Mouse (Mus musculus): ENCODE data around the gene Cds2.
"Not testable (repeated sequence)": the region's sequence is repeated elsewhere in the genome, so short reads cannot be mapped to it uniquely, and the experiment has no call there.

Cds2 gene

DNA sequence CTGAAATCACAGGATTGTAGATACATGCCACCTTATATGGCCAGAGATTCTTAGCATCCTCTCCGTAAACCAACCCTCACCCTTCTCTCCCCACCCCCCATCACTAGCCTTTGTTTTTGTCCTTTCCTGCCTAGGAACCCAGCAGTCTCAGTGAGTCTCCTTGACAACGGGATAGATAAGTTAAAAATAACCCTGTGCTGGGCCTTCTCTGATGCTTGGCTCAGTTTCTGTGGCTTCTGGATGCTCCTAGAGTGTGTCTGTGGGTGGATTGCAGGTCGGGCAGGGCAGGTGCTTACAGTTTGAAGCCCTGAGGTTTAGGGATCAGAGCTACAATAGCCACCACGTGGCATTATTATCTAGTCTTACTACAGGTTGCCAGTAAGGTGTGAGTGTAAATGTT lies 29.1 kb downstream of the Cds2 start:
- DNase-seq (ENCODE audit: low spot score) = no peak

DNA sequence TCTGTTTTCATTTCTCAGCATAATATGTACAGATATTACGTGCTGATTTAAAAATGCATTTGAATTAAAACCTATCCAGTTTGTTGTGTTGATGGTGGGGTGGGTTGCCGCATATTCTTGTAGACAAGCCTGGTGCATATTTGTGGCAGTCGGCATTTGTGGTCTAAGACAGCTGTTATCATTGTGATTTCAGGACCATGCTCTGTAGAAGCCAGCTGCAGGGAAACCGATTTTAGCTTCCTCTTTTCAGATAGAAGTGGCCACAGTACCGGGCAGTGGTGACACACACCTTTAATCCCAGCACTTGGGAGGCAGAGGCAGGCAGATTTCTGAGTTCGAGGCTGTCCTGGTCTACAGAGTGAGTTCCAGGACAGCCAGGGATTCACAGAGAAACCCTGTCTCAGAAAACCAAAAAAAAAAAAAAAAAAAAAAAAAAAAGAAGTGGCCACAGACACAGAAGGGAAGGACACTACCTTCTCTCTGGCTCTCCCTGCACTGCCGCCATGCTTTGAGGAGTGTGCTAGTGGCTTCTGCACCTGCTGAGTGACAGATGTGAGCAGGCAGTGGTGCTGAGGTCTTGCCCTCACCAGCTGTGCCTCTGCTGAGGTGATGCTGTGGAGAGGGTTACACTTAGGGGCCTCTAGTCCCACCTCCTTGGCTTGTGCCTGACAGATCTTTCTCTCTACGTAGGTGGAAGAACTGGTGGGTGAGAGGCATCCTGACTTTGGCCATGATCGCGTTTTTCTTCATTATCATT lies 30.9 kb downstream of the Cds2 start:
- DNase-seq (ENCODE audit: low spot score) = no peak

- DNase-seq (ENCODE audit: low spot score) = no peak
Measured at GRCm38 (mm10) chr2:132298250-132298649, 35.3 kb downstream of the Cds2 start.

DNA sequence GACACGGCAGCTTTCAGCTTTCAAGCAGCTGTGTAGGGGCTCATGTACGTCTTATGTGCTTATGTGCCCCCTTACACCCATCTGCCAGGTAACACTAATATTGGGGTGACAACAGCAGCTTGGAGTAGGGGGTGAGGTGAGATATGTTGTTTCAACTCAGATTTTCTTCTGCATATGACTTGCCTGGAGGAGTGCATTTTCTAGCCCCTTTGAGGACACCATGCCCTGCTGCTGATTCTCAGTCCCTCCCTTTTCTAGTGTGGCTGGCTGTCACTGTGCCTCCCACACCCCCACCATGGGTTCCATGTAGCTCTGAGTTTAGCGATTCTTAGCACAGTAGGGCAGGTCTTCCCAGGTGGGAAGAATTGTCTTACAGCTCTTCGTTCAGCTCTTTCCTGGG lies 38.5 kb downstream of the Cds2 start:
- no peak for DNase-seq (ENCODE audit: low spot score)

GRCm38 (mm10) chr2:132305165-132305564 lies 42.2 kb downstream of the Cds2 start:
- DNase-seq (ENCODE audit: low spot score) = no peak

DNA sequence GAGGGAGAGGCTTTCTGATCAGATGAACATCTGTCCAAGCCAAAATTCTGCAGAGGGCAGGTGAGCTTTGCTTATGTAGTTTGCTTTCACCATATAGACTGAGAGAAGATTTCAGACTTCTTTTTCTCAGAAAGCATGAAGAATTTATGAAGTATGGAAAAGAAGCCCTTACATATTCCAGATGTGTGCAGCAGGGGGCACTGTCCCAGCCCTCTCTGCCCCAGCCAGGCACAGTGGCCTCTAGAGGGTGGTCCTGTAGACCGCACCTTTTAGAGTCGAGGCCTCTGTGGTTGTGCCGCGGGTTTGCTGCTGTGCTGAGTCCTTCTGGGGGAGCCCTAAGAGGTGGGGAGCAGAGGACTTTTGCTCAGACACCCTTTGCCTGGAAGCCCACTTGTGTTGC lies 43.0 kb downstream of the Cds2 start:
- DNase-seq (ENCODE audit: low spot score) = no peak

DNA sequence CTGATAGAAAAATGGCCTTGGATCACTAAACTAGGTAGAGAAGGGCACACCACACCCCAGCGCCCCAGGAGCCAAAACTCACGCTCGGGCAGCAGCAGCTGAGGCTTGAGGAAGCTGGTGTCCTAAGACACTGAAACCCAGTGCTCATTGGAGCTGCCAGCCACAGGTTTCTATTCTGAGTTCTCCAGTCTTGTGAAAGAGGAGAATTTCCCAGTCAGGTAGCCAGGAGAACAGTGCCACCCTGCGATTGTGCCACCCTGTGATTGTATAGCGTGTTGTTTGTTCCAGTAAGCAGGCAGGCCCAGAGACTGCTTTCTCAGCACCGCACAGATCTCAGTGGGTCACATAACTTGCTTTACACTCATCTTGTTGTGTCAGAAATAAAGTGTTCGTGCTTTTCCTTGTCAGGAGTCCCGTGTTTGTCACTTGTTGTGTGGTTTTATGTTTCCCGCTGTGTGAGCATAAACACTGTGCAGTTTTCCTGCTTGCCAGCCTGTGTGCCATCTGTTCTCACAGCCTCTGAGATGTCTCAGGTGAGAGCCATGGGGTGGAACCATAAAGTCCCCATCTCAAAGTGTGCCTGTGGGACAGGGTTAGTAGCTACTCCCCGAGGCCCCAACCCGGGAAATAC lies 44.4 kb downstream of the Cds2 start:
- DNase-seq (ENCODE audit: low spot score) = no peak

DNA sequence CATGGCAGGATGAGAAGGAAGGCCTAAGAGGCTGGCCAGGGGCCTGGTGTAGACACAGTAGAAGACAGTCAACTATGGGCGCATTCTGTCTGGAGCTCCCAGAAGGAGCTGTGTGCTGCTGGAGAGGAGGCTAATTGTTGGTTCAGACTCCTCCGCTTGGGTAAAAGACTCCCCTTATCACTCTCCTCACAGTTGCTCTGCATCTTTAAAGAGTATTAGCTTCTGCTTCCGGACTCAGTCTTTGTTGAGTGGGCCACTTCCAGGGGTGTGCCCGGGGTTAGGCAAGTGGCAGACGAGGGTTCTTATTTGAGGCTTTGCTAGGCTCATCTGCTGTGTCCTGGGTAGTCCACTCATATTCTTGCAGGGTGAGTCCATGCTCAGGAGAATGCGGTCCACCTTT lies 45.9 kb downstream of the Cds2 start:
- DNase-seq (ENCODE audit: low spot score) = no peak

GRCm38 (mm10) chr2:132309398-132309930 lies 46.5 kb downstream of the Cds2 start:
- DNase-seq (ENCODE audit: low spot score) = no peak

GRCm38 (mm10) chr2:132312616-132313015 lies 49.7 kb downstream of the Cds2 start:
- no peak for DNase-seq (ENCODE audit: low spot score)

DNA sequence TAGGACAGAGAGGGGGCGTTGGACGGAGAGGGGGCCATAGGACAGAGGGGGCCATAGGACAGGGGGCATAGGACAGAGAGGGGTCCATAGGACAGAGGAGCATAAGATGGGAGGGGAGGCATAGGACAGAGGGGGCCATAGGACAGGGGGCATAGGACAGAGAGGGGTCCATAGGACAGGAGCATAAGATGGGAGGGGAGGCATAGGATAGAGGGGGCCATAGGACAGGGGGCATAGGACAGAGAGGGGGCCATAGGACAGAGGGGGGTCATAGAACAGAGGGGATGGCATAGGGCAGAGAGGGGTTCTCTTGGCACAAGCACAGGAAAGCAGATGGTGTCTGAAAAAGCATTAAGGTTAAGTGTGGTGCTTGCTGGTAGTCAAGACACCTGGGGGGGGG lies 50.6 kb downstream of the Cds2 start:
- no peak for DNase-seq (ENCODE audit: low spot score)

DNA sequence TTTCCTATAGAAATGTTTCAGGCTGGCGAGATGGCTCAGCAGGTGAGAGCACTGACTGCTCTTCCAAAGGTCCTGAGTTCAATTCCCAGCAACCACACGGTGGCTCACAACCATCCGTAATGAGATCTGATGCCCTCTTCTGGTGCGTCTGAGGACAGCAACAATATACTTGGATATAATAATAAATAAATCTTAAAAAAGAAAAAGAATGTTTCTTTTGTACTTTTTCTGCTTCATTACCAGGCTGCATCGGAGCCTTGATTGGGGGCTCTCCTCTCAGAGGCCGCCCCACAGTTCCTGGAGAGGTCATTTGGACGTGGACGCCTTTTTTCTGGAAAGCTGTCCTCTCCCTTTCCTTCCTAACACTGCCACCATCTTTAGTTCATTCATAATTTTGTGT lies 51.1 kb downstream of the Cds2 start:
- DNase-seq (ENCODE audit: low spot score) = not testable (repeated sequence)

DNA sequence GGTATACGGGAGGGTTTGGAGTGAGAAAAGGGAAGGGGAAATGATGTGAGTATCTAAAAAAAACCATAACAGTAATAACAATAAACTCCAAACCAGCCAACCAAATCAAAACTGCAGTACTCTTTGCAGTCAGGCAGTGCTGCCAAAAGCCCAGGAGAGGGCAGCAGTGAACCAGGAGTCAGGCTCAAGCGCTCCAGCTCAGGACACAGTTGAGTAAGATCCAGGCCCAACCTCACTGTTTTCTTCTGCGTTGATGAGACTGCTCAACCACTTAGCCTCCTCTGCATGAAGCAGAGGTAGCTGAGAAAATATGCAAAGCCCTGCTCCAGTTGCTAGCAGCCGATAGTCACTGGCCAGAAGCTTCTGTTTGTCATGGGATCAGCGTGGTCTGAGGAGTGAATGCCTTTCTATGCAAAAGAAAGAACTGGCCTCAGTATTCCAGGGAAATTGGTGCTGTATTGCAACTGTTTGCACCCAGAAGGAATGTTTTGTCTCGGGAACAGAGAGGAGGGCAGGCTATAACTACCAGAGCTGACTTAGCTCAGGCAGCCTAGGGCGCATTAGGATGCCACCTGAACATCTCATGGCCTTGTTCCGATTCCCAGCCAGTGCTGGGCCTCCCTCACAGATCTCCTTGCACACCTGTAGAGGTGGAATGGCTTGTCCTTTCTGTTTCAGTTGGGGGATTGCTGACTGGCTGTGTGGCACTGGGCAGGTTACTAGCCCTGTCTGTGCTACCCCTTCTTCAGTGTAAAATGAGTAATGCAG lies 53.3 kb downstream of the Cds2 start:
- peak; percentile 22 for DNase-seq (ENCODE audit: low spot score)

DNA sequence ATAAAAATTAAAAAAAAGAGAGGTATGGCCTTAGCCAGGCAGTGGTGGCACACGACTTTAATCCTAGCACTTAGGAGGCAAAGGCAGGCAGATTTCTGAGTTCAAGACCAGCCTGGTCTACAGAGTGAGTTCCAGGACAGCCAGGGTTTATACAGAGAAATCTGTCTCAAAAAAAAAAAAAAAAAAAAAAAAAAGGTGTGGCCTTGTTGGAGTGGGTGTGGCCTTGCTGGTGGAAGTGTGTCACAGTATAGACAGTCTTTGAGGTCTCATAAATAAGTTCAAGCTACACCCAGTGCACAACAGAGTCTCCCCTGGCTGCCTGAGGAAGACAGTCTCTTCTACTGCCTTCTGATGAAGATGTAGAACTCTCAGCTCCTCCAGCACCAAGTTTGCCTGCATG lies 54.2 kb downstream of the Cds2 start:
- DNase-seq (ENCODE audit: low spot score) = no peak

GRCm38 (mm10) chr2:132320516-132320915 lies 57.6 kb downstream of the Cds2 start:
- no peak for DNase-seq (ENCODE audit: low spot score)

GRCm38 (mm10) chr2:132323541-132323940 lies 60.6 kb downstream of the Cds2 start:
- no peak for DNase-seq (ENCODE audit: low spot score)

DNA sequence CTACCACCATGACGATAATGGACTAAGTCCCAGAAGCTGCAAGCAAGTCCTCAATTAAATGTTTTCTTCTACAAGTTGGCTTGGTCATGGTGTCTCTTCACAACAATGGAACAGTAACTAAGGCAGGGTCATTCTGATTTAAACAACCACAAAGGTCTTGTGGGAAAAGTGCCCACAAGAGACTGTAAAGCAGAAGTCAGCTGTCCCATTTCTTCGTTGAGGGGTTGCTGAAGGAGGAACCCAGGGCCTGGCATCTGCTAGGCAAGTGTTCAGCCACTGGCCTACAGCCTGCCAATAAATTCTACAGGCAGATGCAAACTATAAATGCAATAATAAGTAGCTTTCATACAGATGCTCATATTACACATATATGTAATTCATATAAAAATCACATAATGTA lies 74.3 kb downstream of the Cds2 start:
- no peak for DNase-seq (ENCODE audit: low spot score)

- no peak for DNase-seq (ENCODE audit: low spot score)
Measured at GRCm38 (mm10) chr2:132340350-132340749, 77.4 kb downstream of the Cds2 start.

- DNase-seq (ENCODE audit: low spot score) = no peak
Measured at GRCm38 (mm10) chr2:132341293-132341692, 78.3 kb downstream of the Cds2 start.

- DNase-seq (ENCODE audit: low spot score) = no peak
Measured at GRCm38 (mm10) chr2:132343846-132344245, 80.9 kb downstream of the Cds2 start.

Measured in ovary, postnatal 10 days (tissue).